ENCODE assay signal across 8 mouse cellular contexts in genomic region chr11:50886933-50887293, GRCm38 (mm10). TPM values are rescaled to one million over a fixed set of nuclear protein-coding genes. Genes with fewer than 3 reads are reported as not detected.
DNase-seq lines count a peak whose midpoint lies in the region; ATAC-seq and TF ChIP-seq lines count a peak whose summit lies in the region.
"Had no signal": no experiment of that assay in that cellular context is flagged by ENCODE, and none has a peak within 500 bp of the region (broad histone marks: within the 10 kb centered on the region; RNA-seq: fewer than 3 reads in every experiment).

No protein-coding gene starts in this region.

- H3K36me3 ChIP-seq in liver, adult 2 months (ENCODE audit: control insufficient read depth, insufficient read depth, low read length), result no peaks in the 10 kb centered on the region
- peaks cover 37% of the 10 kb centered on the region for H3K36me3 ChIP-seq in forebrain, embryonic 13.5 days (ENCODE audit: poor library complexity, severe bottlenecking)
- H3K36me3 ChIP-seq in intestine, embryonic 16.5 days (ENCODE audit: control insufficient read depth, insufficient read depth, low read length), result peaks cover 2% of the 10 kb centered on the region; the same call in 1 of the 2 replicates
- H3K36me3 ChIP-seq in midbrain, embryonic 16.5 days (ENCODE audit: control insufficient read depth, insufficient read depth, low read length), result peaks cover 15% of the 10 kb centered on the region

- 39% methylated on average over 10 of the region's 10 CpGs for WGBS in liver, adult 2 months
- WGBS in forebrain, embryonic 13.5 days, result 18% methylated on average over 10 of the region's 10 CpGs
- 10% methylated on average over 10 of the region's 10 CpGs for WGBS in intestine, embryonic 16.5 days
- WGBS in midbrain, embryonic 16.5 days, result 22% methylated on average over 10 of the region's 10 CpGs

- H3K4me2 ChIP-seq in forebrain, embryonic 13.5 days, result peak overlapping the region; percentile 76
- peak overlapping the region; percentile 72 for H3K4me2 ChIP-seq in intestine, embryonic 16.5 days (ENCODE audit: low read depth, low read length)
- H3K4me2 ChIP-seq in midbrain, embryonic 16.5 days (ENCODE audit: low read length), result peak overlapping the region; percentile 83

- H3K9me3 ChIP-seq in forebrain, embryonic 13.5 days (replicated peaks), result peaks cover 7% of the 10 kb centered on the region; the same call in 1 of the 2 replicates
- H3K9me3 ChIP-seq in intestine, embryonic 16.5 days (ENCODE audit: control insufficient read depth, low read length), result no peaks in the 10 kb centered on the region
- no peaks in the 10 kb centered on the region for H3K9me3 ChIP-seq in midbrain, embryonic 16.5 days (replicated peaks; ENCODE audit: control insufficient read depth, low read length, poor library complexity, severe bottlenecking)

- no peaks in the 10 kb centered on the region for H3K79me2 ChIP-seq in liver, adult 2 months (ENCODE audit: control insufficient read depth, insufficient read depth, low read length)

- peak overlapping the region; percentile 47 for H3K9ac ChIP-seq in liver, adult 2 months (ENCODE audit: low read depth, low read length)
- peak overlapping the region; percentile 76 for H3K9ac ChIP-seq in forebrain, embryonic 13.5 days
- peak overlapping the region; percentile 67 for H3K9ac ChIP-seq in intestine, embryonic 16.5 days (ENCODE audit: low read depth, low read length)
- H3K9ac ChIP-seq in midbrain, embryonic 16.5 days (ENCODE audit: low read depth, low read length), result peak overlapping the region; percentile 68

- no peak overlapping the region for H3K27ac ChIP-seq in liver, adult 2 months (replicated peaks; ENCODE audit: insufficient read depth, low read depth, low read length)
- H3K27ac ChIP-seq in forebrain, embryonic 13.5 days, result peak overlapping the region; percentile 80
- peak overlapping the region; percentile 58 for H3K27ac ChIP-seq in intestine, embryonic 16.5 days (ENCODE audit: low read length)
- peak overlapping the region; percentile 78 for H3K27ac ChIP-seq in midbrain, embryonic 16.5 days (ENCODE audit: low read length)

- no peaks in the 10 kb centered on the region for H3K4me1 ChIP-seq in liver, adult 2 months (ENCODE audit: control insufficient read depth, insufficient read depth, low read length)
- peaks cover 13% of the 10 kb centered on the region for H3K4me1 ChIP-seq in forebrain, embryonic 13.5 days
- H3K4me1 ChIP-seq in intestine, embryonic 16.5 days (ENCODE audit: control insufficient read depth, insufficient read depth, low read length), result peaks cover 10% of the 10 kb centered on the region
- peaks cover 16% of the 10 kb centered on the region for H3K4me1 ChIP-seq in midbrain, embryonic 16.5 days (ENCODE audit: control insufficient read depth, insufficient read depth, low read length)

- peak overlapping the region; percentile 17; the same call in 1 of the 2 replicates for H3K4me3 ChIP-seq in liver, adult 2 months (ENCODE audit: insufficient read depth, low read depth, low read length)
- H3K4me3 ChIP-seq in forebrain, embryonic 13.5 days, result peak overlapping the region; percentile 51
- H3K4me3 ChIP-seq in intestine, embryonic 16.5 days (ENCODE audit: low read length), result peak overlapping the region; percentile 50
- H3K4me3 ChIP-seq in midbrain, embryonic 16.5 days (ENCODE audit: low read depth, low read length), result peak overlapping the region; percentile 43

- no peak for TF ChIP-seq POLR2A in liver, adult 2 months (IDR thresholded peaks at IDR 0.05; ENCODE audit: extremely low read depth, insufficient read depth, low read length)

- TF ChIP-seq CTCF in liver, adult 2 months (IDR thresholded peaks at IDR 0.05; ENCODE audit: low read depth, low read length), result no peak

- ATAC-seq in forebrain, embryonic 13.5 days, result peak; percentile 36
- ATAC-seq in intestine, embryonic 16.5 days, result peak; percentile 58
- ATAC-seq in midbrain, embryonic 16.5 days, result peak; percentile 39

- no peak for DNase-seq in liver, adult 2 months (ENCODE audit: extremely low read depth, low read depth, low spot score)
- no peak for DNase-seq in liver
- no peak for DNase-seq in layer of hippocampus, postnatal 36 days
- no peak for DNase-seq in cerebellum, adult 9-11 months

- no peaks in the 10 kb centered on the region for H3K27me3 ChIP-seq in liver, adult 2 months (ENCODE audit: control insufficient read depth, insufficient read depth, low read length)
- no peaks in the 10 kb centered on the region for H3K27me3 ChIP-seq in forebrain, embryonic 13.5 days
- no peaks in the 10 kb centered on the region for H3K27me3 ChIP-seq in intestine, embryonic 16.5 days (replicated peaks; ENCODE audit: control insufficient read depth, insufficient read depth, low read length)
- no peaks in the 10 kb centered on the region for H3K27me3 ChIP-seq in midbrain, embryonic 16.5 days (ENCODE audit: control insufficient read depth, insufficient read depth, low read depth, low read length)

RNA-seq across cellular contexts. Expression of gene Zfp454, which starts 0.5 kb away (rescaled TPM):
- total RNA-seq in liver, adult 2 months (2014; rRNA removed), result 0.47 and 0.74 TPM in 2 replicates
- polyA plus RNA-seq in liver, adult 2 months (2012; rRNA removed), result 0.72 and 0.95 TPM in 2 replicates
- 16.7 and 17.6 TPM in 2 replicates for polyA plus RNA-seq in forebrain, embryonic 13.5 days (2015; fragmentation: Nextera tagmentation; extraction: Ambion mirVana)
- 3.0 and 4.9 TPM in 2 replicates for polyA plus RNA-seq in intestine, embryonic 16.5 days (2015; fragmentation: Nextera tagmentation; extraction: Ambion mirVana)
- 12.7 and 14.0 TPM in 2 replicates for polyA plus RNA-seq in midbrain, embryonic 16.5 days (2015; fragmentation: Nextera tagmentation; extraction: Ambion mirVana)
- 1 to 10 TPM; 6.7 to 7.0 TPM for total RNA-seq in layer of hippocampus, postnatal 36 days (2021)

RNA-seq across cellular contexts. Expression of gene Zfp2, which starts 29.1 kb away (rescaled TPM):
- total RNA-seq in liver, adult 2 months (2014; rRNA removed), result 4.3 and 5.1 TPM in 2 replicates
- 1.1 and 1.5 TPM in 2 replicates for polyA plus RNA-seq in liver, adult 2 months (2012; rRNA removed)
- 40.6 and 43.9 TPM in 2 replicates for polyA plus RNA-seq in forebrain, embryonic 13.5 days (2015; fragmentation: Nextera tagmentation; extraction: Ambion mirVana)
- 8.1 and 9.1 TPM in 2 replicates for polyA plus RNA-seq in intestine, embryonic 16.5 days (2015; fragmentation: Nextera tagmentation; extraction: Ambion mirVana)
- 52.5 and 56.4 TPM in 2 replicates for polyA plus RNA-seq in midbrain, embryonic 16.5 days (2015; fragmentation: Nextera tagmentation; extraction: Ambion mirVana)
- 10 to 100 TPM; 17.6 to 19.5 TPM for total RNA-seq in layer of hippocampus, postnatal 36 days (2021)

RNA-seq across cellular contexts. Expression of gene Grm6, which starts 36.4 kb away (rescaled TPM):
- total RNA-seq in liver, adult 2 months (2014; rRNA removed), result not detected in 2 replicates
- polyA plus RNA-seq in liver, adult 2 months (2012; rRNA removed), result 0.06 TPM in 1 of 2 replicates, not detected in the other
- not detected in 2 replicates for polyA plus RNA-seq in forebrain, embryonic 13.5 days (2015; fragmentation: Nextera tagmentation; extraction: Ambion mirVana)
- polyA plus RNA-seq in intestine, embryonic 16.5 days (2015; fragmentation: Nextera tagmentation; extraction: Ambion mirVana), result not detected in 2 replicates
- polyA plus RNA-seq in midbrain, embryonic 16.5 days (2015; fragmentation: Nextera tagmentation; extraction: Ambion mirVana), result not detected in 2 replicates
- not detected for total RNA-seq in layer of hippocampus, postnatal 36 days (2021)
- total RNA-seq: layer of hippocampus, postnatal 25 days had no signal

RNA-seq across cellular contexts. Expression of gene Zfp354b, which starts 44.5 kb away (rescaled TPM):
- 1.7 and 3.4 TPM in 2 replicates for total RNA-seq in liver, adult 2 months (2014; rRNA removed)
- 0.38 and 0.50 TPM in 2 replicates for polyA plus RNA-seq in liver, adult 2 months (2012; rRNA removed)
- polyA plus RNA-seq in forebrain, embryonic 13.5 days (2015; fragmentation: Nextera tagmentation; extraction: Ambion mirVana), result 2.2 and 2.3 TPM in 2 replicates
- 0.68 and 1.0 TPM in 2 replicates for polyA plus RNA-seq in intestine, embryonic 16.5 days (2015; fragmentation: Nextera tagmentation; extraction: Ambion mirVana)
- polyA plus RNA-seq in midbrain, embryonic 16.5 days (2015; fragmentation: Nextera tagmentation; extraction: Ambion mirVana), result 4.9 and 6.1 TPM in 2 replicates
- total RNA-seq in layer of hippocampus, postnatal 36 days (2021), result 1 to 10 TPM; 6.5 to 7.4 TPM

RNA-seq across cellular contexts. Expression of gene Zfp879, which starts 45.6 kb away (rescaled TPM):
- 0.40 and 0.74 TPM in 2 replicates for total RNA-seq in liver, adult 2 months (2014; rRNA removed)
- 0.07 and 0.24 TPM in 2 replicates for polyA plus RNA-seq in liver, adult 2 months (2012; rRNA removed)
- 1.1 and 1.5 TPM in 2 replicates for polyA plus RNA-seq in forebrain, embryonic 13.5 days (2015; fragmentation: Nextera tagmentation; extraction: Ambion mirVana)
- 0.43 and 0.45 TPM in 2 replicates for polyA plus RNA-seq in intestine, embryonic 16.5 days (2015; fragmentation: Nextera tagmentation; extraction: Ambion mirVana)
- 2.1 and 2.3 TPM in 2 replicates for polyA plus RNA-seq in midbrain, embryonic 16.5 days (2015; fragmentation: Nextera tagmentation; extraction: Ambion mirVana)
- 1 to 10 TPM; 3.3 to 5.0 TPM for total RNA-seq in layer of hippocampus, postnatal 36 days (2021)
